Mouse (Mus musculus) heart, adult 11 months (tissue): ENCODE measurements around the gene Nr2f2.

Experiments used
- DNase-seq: peaks from one replicate; pipeline ENCODE4 v3.0.0; 2022

The Nr2f2 gene

GRCm38 (mm10) chr7:70365941-70366807 is at the start of gene Nr2f2:
Gene Nr2f2, minus strand, starts transcription at chr7:70366735.
- peak; percentile 77 for DNase-seq

GRCm38 (mm10) chr7:70414461-70414860 is 47.9 kb upstream of the Nr2f2 start:
- DNase-seq: peak; percentile 57

GRCm38 (mm10) chr7:70413646-70414045 is 47.1 kb upstream of the Nr2f2 start:
- DNase-seq: peak; percentile 41

GRCm38 (mm10) chr7:70412900-70413299 is 46.4 kb upstream of the Nr2f2 start:
- peak; percentile 2 for DNase-seq

- no peak for DNase-seq
These were observed 43.8 kb upstream of the Nr2f2 start for GRCm38 (mm10) chr7:70410350-70410749.

- DNase-seq: peak; percentile 94
These were observed 43.4 kb upstream of the Nr2f2 start for GRCm38 (mm10) chr7:70409890-70410289.

GRCm38 (mm10) chr7:70408814-70409213 is 42.3 kb upstream of the Nr2f2 start:
- peak; percentile 85 for DNase-seq

GRCm38 (mm10) chr7:70407123-70407522 is 40.6 kb upstream of the Nr2f2 start:
- peak; percentile 74 for DNase-seq

GRCm38 (mm10) chr7:70406527-70406926 is 40.0 kb upstream of the Nr2f2 start:
- DNase-seq: no peak

GRCm38 (mm10) chr7:70405466-70405865 is 38.9 kb upstream of the Nr2f2 start:
- no peak for DNase-seq

- no peak for DNase-seq
These were observed 16.3 kb upstream of the Nr2f2 start for GRCm38 (mm10) chr7:70382828-70383227.

- no peak for DNase-seq
These were observed 15.1 kb upstream of the Nr2f2 start for GRCm38 (mm10) chr7:70381409-70382244.

- no peak for DNase-seq
These were observed 14.4 kb upstream of the Nr2f2 start for GRCm38 (mm10) chr7:70380943-70381342.

- DNase-seq: no peak
These were observed 13.7 kb upstream of the Nr2f2 start for GRCm38 (mm10) chr7:70380246-70380645.

GRCm38 (mm10) chr7:70370552-70371262 is 4.2 kb upstream of the Nr2f2 start:
- DNase-seq: peak; percentile 88

GRCm38 (mm10) chr7:70369731-70370551 is 3.4 kb upstream of the Nr2f2 start:
- peak; percentile 93 for DNase-seq

GRCm38 (mm10) chr7:70369061-70369730 is 2.7 kb upstream of the Nr2f2 start:
- peak; percentile 93 for DNase-seq

- peak; percentile 91 for DNase-seq
These were observed 2.2 kb upstream of the Nr2f2 start for GRCm38 (mm10) chr7:70368751-70369060.

- DNase-seq: no peak
These were observed 1.7 kb upstream of the Nr2f2 start for GRCm38 (mm10) chr7:70368268-70368655.

- peak; percentile 95 for DNase-seq
These were observed 1.2 kb upstream of the Nr2f2 start for GRCm38 (mm10) chr7:70367591-70368267.

GRCm38 (mm10) chr7:70366808-70367095 is 217 bp upstream of the Nr2f2 start:
- no peak for DNase-seq
